Mouse (Mus musculus): ENCODE results near the gene Lsp1. TPM values are rescaled to one million over a fixed set of nuclear protein-coding genes. Genes with fewer than 3 reads are reported as not detected.

Lsp1 gene
- polyA plus RNA-seq (2016; fragmentation: Nextera tagmentation; extraction: Ambion mirVana), result 16.7 and 17.0 TPM in 2 replicates

DNA sequence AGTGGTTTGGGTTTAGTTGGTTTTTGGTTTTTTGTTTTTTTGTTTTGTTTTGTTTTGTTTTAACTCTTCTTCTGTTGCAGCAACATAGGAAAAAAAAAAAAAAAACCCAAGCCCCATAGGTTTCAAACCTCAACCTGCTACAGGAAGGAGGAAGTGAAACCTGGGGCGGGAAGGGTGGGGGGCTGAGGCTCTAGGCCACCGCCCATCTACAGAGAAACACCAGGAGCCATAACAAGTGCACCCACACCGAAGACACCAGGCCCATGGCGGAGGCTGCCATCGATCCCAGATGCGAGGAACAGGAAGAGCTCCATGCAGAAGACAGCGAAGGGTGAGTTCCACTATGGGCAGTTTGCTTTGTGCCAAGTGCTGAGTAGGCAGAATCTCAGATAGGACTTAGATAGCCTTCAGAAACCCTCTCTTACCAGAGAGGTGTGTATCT lies at the start of gene Lsp1:
Gene Lsp1, plus strand, starts transcription at position 174 of the 442 bp plus-strand sequence.
- 56% methylated on average over 7 of the region's 7 CpGs for WGBS (ENCODE audit: insufficient replicate concordance)
- H3K4me1 ChIP-seq, result peaks cover 24% of the 10 kb centered on the region
- H3K27me3 ChIP-seq (replicated peaks), result peaks cover 19% of the 10 kb centered on the region; the same call in 1 of the 2 replicates
- no peak for ATAC-seq
- H3K4me3 ChIP-seq, result peak within 1 kb of the TSS; percentile 7; the same call in 1 of the 2 replicates
- H3K9me3 ChIP-seq (replicated peaks), result no peaks in the 10 kb centered on the region
- peak within 1 kb of the TSS; percentile 22; the same call in 1 of the 2 replicates for H3K4me2 ChIP-seq
- no peak within 1 kb of the TSS for H3K27ac ChIP-seq
- no peaks in the 10 kb centered on the region for H3K36me3 ChIP-seq
- H3K9ac ChIP-seq, result no peak within 1 kb of the TSS

GRCm38 (mm10) chr7:142413285-142413684 lies 47.3 kb upstream of the Lsp1 start:
- no peak overlapping the region for H3K4me2 ChIP-seq
- 32% methylated on average over 6 of the region's 6 CpGs for WGBS (ENCODE audit: insufficient replicate concordance)
- ATAC-seq, result peak; percentile 83

DNA sequence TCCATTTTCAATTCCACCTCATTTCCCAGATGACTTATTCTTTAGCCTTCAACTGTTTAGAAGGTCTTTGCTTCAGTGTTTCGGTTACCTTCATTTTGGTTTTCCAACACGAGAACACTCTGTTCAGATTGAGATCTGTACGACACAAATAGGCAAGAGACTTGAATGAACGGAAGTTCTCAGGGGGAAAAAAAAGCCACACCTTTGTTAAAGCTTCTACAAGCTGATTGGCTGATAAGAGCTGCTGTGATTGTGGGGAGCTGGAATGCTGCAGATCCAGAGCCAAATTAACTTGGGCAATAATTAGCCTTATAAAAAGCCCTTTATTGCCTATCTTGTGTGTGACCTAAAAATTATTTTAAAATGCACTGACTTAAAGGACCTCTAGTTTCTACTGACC lies 45.3 kb upstream of the Lsp1 start:
- H3K4me3 ChIP-seq, result no peak overlapping the region
- peaks cover 33% of the 10 kb centered on the region for H3K4me1 ChIP-seq
- H3K27me3 ChIP-seq (replicated peaks), result 0 out of 2 replicates have a peak, but pooled peaks cover 5% of the 10 kb centered on the region
- H3K36me3 ChIP-seq, result no peaks in the 10 kb centered on the region
- no peak for ATAC-seq
- no peak overlapping the region for H3K4me2 ChIP-seq
- H3K9me3 ChIP-seq (replicated peaks), result no peaks in the 10 kb centered on the region; the same call in 1 of the 2 replicates
- no peak overlapping the region for H3K9ac ChIP-seq
- WGBS (ENCODE audit: insufficient replicate concordance), result 50% methylated on average over 4 of the region's 4 CpGs
- no peak overlapping the region for H3K27ac ChIP-seq

More at GRCm38 (mm10) chr7:142413285-142413684, 47.3 kb upstream of the Lsp1 start:
- Histone ChIP-seq H3K36me3 (no peaks in the 10 kb centered on the region), H3K4me1 (peaks cover 24% of the 10 kb centered on the region), H3K9me3 (replicated peaks) (no peaks in the 10 kb centered on the region), H3K9ac (no peak overlapping the region), H3K4me3 (no peak overlapping the region), H3K27ac (no peak overlapping the region), H3K27me3 (replicated peaks) (0 out of 2 replicates have a peak, but pooled peaks cover 5% of the 10 kb centered on the region)

DNA sequence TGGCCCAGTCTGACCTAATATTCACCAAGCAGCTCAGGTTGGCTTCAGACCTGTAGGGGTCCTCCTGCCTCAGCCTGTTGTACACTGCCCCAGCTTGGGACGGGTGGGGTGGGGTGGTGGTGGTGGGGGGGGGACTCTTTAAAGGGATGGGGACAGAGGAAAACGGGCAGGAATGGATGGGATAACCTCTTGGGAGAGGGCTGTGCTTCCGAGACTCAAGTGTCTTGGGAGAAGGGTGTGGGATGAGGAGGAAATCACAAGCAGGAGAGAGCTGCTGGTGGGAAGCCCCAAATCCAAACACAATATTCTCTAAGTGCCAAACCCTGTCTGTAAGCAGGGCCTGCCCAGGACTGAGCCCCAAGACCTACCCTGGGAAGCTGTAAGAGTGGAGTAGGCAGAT lies 44.4 kb upstream of the Lsp1 start:
- Histone ChIP-seq H3K4me2 (no peak overlapping the region), H3K4me3 (no peak overlapping the region), H3K9ac (no peak overlapping the region), H3K27ac (no peak overlapping the region), H3K36me3 (no peaks in the 10 kb centered on the region), H3K9me3 (replicated peaks) (no peaks in the 10 kb centered on the region; the same call in 1 of the 2 replicates), H3K27me3 (replicated peaks) (0 out of 2 replicates have a peak, but pooled peaks cover 5% of the 10 kb centered on the region), H3K4me1 (peaks cover 41% of the 10 kb centered on the region)
- WGBS (ENCODE audit: insufficient replicate concordance), result 68% methylated on average over 3 of the region's 3 CpGs
- no peak for ATAC-seq

DNA sequence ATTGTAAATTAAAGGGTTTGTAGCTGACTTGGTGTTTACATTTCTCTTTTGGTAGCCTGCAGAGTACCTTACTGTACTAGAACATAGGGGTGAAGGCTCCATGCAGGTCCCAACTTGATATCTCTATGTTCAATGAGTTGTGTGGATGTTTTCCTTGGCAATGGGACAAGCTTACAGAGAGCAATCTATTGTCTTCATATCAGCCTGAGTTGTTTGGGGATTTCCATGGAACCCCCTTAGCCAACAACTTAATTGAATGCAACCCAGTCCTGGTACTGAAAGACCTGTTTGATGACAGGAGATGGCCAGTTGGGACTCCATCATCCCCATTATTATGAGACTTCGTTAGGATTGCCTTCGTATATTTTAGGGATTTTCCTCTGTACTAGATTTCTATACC lies 42.6 kb upstream of the Lsp1 start:
- Histone ChIP-seq H3K36me3 (no peaks in the 10 kb centered on the region), H3K9ac (no peak overlapping the region), H3K4me2 (no peak overlapping the region), H3K27ac (peak overlapping the region; percentile 20; the same call in 1 of the 2 replicates), H3K4me1 (peaks cover 52% of the 10 kb centered on the region), H3K9me3 (replicated peaks) (no peaks in the 10 kb centered on the region; the same call in 1 of the 2 replicates), H3K4me3 (no peak overlapping the region), H3K27me3 (replicated peaks) (0 out of 2 replicates have a peak, but pooled peaks cover 5% of the 10 kb centered on the region)
- ATAC-seq, result no peak
- WGBS (ENCODE audit: insufficient replicate concordance), result 91% methylated on average over 2 of the region's 2 CpGs

DNA sequence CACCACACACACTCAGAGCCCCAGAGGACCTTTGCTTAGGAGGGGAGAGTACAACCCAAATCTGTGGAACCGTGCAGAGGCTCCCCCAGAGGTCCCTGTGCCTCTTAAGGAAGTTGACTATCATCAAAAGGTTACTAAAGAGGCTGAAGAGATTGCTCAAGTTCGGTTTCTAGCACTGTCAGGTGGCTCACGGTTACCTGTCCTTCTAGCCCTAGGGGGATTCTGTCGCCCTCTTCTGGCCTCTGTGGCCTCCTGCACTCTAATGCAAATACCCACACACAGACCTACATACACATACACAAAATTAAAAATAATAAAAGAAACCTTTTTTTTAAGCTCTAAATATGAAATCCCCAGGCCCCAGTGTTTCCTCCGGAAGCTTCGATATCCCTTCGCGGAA lies 41.9 kb upstream of the Lsp1 start:
- 93% methylated on average over 8 of the region's 8 CpGs for WGBS (ENCODE audit: insufficient replicate concordance)
- ATAC-seq, result no peak
- Histone ChIP-seq H3K4me3 (no peak overlapping the region), H3K27me3 (replicated peaks) (0 out of 2 replicates have a peak, but pooled peaks cover 5% of the 10 kb centered on the region), H3K9me3 (replicated peaks) (no peaks in the 10 kb centered on the region; the same call in 1 of the 2 replicates), H3K9ac (no peak overlapping the region), H3K4me1 (peaks cover 46% of the 10 kb centered on the region), H3K36me3 (no peaks in the 10 kb centered on the region), H3K27ac (peak overlapping the region; percentile 88), H3K4me2 (no peak overlapping the region)

DNA sequence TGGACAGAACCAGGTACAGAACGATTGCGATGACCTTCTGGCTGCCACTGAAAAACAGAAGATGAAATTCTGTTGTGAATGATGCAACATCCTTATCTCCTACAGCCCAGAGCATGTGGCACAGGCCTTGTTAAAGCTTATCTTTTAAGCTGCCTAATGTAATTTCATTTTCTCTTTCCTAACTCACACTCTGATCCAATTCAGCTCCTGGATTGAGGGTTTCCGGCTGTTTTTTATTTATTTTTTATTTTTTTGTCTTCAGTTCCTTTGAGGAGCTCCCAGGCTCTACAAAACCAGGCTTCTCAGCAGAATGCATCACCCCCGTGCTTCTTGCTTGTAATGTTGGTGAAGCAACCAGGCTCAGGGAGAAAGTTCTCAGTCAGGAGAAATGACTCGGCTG lies 40.7 kb upstream of the Lsp1 start:
- 0 out of 2 replicates have a peak, but pooled peaks cover 5% of the 10 kb centered on the region for H3K27me3 ChIP-seq (replicated peaks)
- H3K4me2 ChIP-seq, result peak overlapping the region; percentile 54
- 30% methylated on average over 5 of the region's 5 CpGs for WGBS (ENCODE audit: insufficient replicate concordance)
- H3K9me3 ChIP-seq (replicated peaks), result no peaks in the 10 kb centered on the region; the same call in 1 of the 2 replicates
- peak overlapping the region; percentile 57 for H3K9ac ChIP-seq
- no peaks in the 10 kb centered on the region for H3K36me3 ChIP-seq
- ATAC-seq, result peak; percentile 87
- H3K27ac ChIP-seq, result peak overlapping the region; percentile 88
- H3K4me3 ChIP-seq, result peak overlapping the region; percentile 15; the same call in 1 of the 2 replicates
- H3K4me1 ChIP-seq, result peaks cover 42% of the 10 kb centered on the region

DNA sequence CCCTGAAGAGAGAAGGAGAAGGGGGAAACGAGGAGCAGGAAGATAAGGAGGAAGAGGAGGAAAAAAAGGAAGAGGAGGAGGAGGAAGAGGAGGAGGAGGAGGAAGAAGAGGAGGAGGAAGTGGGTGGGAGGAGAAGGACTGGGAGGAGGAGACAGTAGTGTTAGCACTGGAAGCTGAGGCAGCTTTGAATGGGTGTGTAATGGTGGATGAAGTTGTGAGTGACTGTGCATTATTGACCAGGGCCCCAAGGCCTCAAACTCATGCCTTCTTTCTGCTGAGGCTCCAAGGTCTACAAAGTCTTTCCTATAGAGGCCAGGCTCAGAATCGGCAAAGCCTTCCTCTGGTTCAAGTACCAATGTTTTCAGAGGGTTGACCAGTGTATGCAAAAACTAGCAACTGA lies 38.8 kb upstream of the Lsp1 start:
- Histone ChIP-seq H3K27ac (peak overlapping the region; percentile 62), H3K9me3 (replicated peaks) (no peaks in the 10 kb centered on the region; the same call in 1 of the 2 replicates), H3K36me3 (no peaks in the 10 kb centered on the region), H3K4me1 (peaks cover 42% of the 10 kb centered on the region), H3K4me2 (no peak overlapping the region), H3K4me3 (no peak overlapping the region), H3K27me3 (replicated peaks) (no peaks in the 10 kb centered on the region), H3K9ac (no peak overlapping the region)
- ATAC-seq, result peak; percentile 68
- WGBS (ENCODE audit: insufficient replicate concordance), result 50% methylated on average over 2 of the region's 2 CpGs

GRCm38 (mm10) chr7:142425641-142426213 lies 34.9 kb upstream of the Lsp1 start:
- no peak for ATAC-seq
- WGBS (ENCODE audit: insufficient replicate concordance), result 65% methylated on average over 11 of the region's 11 CpGs

DNA sequence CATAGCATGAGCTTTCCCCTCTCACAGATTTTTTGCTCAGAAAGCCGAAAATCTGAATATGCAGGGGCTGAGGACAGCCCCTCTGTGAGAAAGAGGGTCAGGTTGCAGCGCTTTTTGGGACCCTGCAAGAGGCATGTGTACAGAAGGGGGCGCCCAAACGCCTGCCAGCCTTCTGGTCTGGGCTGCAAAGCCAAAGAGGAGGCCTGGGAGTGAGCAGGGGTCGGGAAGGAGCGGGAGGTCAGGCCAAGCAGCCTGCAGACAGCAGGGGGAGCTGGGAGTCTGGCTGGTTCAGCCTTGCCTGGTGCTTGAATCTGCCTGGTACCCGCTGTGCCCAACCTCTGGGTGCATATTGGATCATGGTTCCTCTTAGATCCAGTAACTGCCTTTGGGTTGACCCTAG lies 32.4 kb upstream of the Lsp1 start:
- no peak overlapping the region for H3K4me3 ChIP-seq
- no peaks in the 10 kb centered on the region for H3K9me3 ChIP-seq (replicated peaks)
- H3K36me3 ChIP-seq, result no peaks in the 10 kb centered on the region
- peaks cover 45% of the 10 kb centered on the region for H3K27me3 ChIP-seq (replicated peaks)
- no peak overlapping the region for H3K27ac ChIP-seq
- no peaks in the 10 kb centered on the region; the same call in 1 of the 2 replicates for H3K4me1 ChIP-seq
- no peak overlapping the region for H3K4me2 ChIP-seq
- no peak; the same call in 1 of the 2 replicates for ATAC-seq
- WGBS (ENCODE audit: insufficient replicate concordance), result 8% methylated on average over 7 of the region's 7 CpGs
- no peak overlapping the region for H3K9ac ChIP-seq

More at GRCm38 (mm10) chr7:142425641-142426213, 34.9 kb upstream of the Lsp1 start:
- Histone ChIP-seq H3K27me3 (replicated peaks) (peaks cover 27% of the 10 kb centered on the region), H3K27ac (no peak overlapping the region), H3K9ac (no peak overlapping the region), H3K4me1 (peaks cover 23% of the 10 kb centered on the region), H3K9me3 (replicated peaks) (no peaks in the 10 kb centered on the region), H3K4me3 (no peak overlapping the region), H3K4me2 (no peak overlapping the region), H3K36me3 (no peaks in the 10 kb centered on the region)

GRCm38 (mm10) chr7:142430160-142430678 lies 30.4 kb upstream of the Lsp1 start:
- no peak overlapping the region for H3K4me2 ChIP-seq
- H3K27ac ChIP-seq, result no peak overlapping the region
- H3K9ac ChIP-seq, result no peak overlapping the region
- H3K9me3 ChIP-seq (replicated peaks), result no peaks in the 10 kb centered on the region
- no peak overlapping the region for H3K4me3 ChIP-seq
- no peak for ATAC-seq
- H3K27me3 ChIP-seq (replicated peaks), result peaks cover 61% of the 10 kb centered on the region
- H3K4me1 ChIP-seq, result peaks cover 10% of the 10 kb centered on the region
- H3K36me3 ChIP-seq, result no peaks in the 10 kb centered on the region
- 61% methylated on average over 12 of the region's 12 CpGs for WGBS (ENCODE audit: insufficient replicate concordance)

- Histone ChIP-seq H3K4me3 (no peak overlapping the region), H3K9ac (no peak overlapping the region), H3K9me3 (replicated peaks) (no peaks in the 10 kb centered on the region), H3K36me3 (no peaks in the 10 kb centered on the region), H3K4me1 (peaks cover 10% of the 10 kb centered on the region), H3K4me2 (no peak overlapping the region), H3K27me3 (replicated peaks) (peaks cover 61% of the 10 kb centered on the region), H3K27ac (no peak overlapping the region)
- WGBS (ENCODE audit: insufficient replicate concordance), result 79% methylated on average over 14 of the region's 14 CpGs
- no peak for ATAC-seq
These were observed 29.5 kb upstream of the Lsp1 start for GRCm38 (mm10) chr7:142431106-142431505.

Measured in liver, embryonic 12.5 days (tissue).